Mouse (Mus musculus) embryonic fibroblast, embryonic 13.5 days (primary cell): ENCODE measurements around the gene Kalrn.

ENCODE experiments used
- CTCF ChIP-seq: IDR thresholded peaks from 2 replicates; pipeline ENCODE4 v1.5.1; 2011; ENCODE audit warnings: mild to moderate bottlenecking, control low read depth, low read length, moderate library complexity, borderline replicate concordance; ENCODE audit not compliant: insufficient read depth
- POLR2A ChIP-seq: IDR thresholded peaks from 2 replicates; pipeline ENCODE4 v1.6.1; 2011; ENCODE audit warnings: low read depth, mild to moderate bottlenecking, control low read depth, low read length, moderate library complexity

DNA sequence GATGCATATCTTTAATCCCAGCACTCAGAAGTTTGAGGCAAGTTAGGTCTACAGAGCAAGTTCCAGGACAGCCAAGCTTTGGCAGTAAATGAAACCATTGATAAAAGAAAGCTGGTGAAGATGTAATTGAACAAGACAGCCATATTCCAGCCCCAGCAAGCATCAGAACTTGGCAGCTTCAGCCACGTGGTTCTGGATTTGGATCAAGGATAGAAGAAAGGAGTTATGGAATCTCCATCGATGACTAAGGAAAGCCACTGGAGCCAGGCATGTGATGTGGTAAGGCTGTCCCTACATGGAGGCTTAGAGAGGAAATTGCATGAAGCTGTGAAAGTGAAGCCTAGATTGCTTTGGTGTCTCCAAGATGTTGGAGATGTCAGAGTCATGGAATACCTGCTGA, 40.7 kb upstream of the Kalrn start:
- TF ChIP-seq CTCF (no peak), POLR2A (no peak)
